Mouse (Mus musculus) embryonic fibroblast, embryonic 13.5 days (primary cell): ENCODE measurements around the gene Rbms3.

Experiments used
- CTCF ChIP-seq: IDR thresholded peaks from 2 replicates; pipeline ENCODE4 v1.5.1; 2011; ENCODE audit warnings: mild to moderate bottlenecking, control low read depth, low read length, moderate library complexity, borderline replicate concordance; ENCODE audit not compliant: insufficient read depth
- POLR2A ChIP-seq: IDR thresholded peaks from 2 replicates; pipeline ENCODE4 v1.6.1; 2011; ENCODE audit warnings: low read depth, mild to moderate bottlenecking, control low read depth, low read length, moderate library complexity

DNA sequence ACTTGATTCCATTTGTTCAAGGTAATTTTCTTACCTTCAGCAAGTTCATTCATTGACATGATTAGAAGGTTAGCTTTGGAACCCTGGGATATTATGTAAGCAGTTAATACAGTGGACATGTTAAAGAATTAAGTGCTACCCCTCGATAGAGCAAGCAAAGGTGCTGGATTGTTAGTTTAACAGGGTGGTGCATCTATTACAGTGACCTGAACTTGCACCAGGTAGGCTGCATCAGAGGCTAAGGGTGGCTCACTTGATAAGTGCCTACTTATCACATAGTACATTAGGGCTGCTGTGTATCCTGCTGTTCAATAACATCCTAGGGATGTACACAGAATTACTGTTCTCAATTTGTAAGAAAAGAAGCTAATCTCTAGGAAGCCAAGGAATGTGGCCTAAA, 996.6 kb downstream of the Rbms3 start:
- TF ChIP-seq CTCF (no peak), POLR2A (no peak)
